Mouse (Mus musculus): ENCODE measurements around the gene Cuedc1.

Cuedc1 gene

DNA sequence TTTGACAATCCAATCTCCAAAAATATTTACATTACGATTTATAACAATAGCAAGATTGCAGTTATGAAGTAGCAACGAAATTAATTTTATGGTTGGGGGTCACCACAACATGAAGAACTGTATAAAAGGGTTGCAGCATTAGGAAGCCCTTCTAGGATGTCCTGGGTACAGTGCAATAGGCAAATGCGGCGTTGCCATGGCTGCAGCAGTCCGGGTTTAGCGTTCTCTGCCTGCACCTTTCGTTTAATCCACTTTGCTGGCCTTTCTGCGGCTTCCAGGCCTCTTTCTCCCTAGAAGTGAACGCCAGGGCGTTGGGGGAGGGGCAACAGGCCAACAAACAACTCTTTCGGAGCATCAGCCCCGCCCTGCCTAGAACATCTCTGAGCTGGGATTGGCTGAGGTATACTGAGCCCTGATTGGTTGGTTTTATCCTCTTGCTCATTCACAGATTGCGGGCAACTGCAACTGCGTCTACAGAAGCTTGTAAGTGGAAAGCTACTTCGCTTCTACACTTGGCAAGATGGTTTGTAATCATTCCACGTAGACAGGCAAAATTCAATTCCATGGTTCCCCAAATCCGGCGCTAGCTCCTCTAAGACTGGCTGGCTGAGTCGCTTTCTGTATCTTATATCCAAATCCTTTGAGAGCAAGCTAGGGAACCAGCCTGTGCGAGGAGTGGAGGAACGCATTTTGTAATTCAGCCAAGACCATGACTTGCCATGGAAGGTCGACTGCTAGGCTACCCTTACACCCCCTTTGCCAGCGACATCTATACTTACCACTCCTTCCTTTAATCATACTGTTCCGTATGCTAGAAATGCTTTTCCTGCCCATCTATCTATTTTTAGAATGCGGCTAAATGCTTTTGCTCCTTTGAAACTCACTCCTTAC is 10.9 kb upstream of the Cuedc1 start:
- peak; percentile 61 to 77 for DNase-seq (ENCODE audit: low spot score in 2 of 2)

GRCm38 (mm10) chr11:88089150-88089549 is 8.7 kb upstream of the Cuedc1 start:
- DNase-seq (ENCODE audit: low spot score in 2 of 2): no peak

- no peak for DNase-seq (ENCODE audit: low spot score in 2 of 2)
Measured at GRCm38 (mm10) chr11:88090293-88090692, 7.6 kb upstream of the Cuedc1 start.

DNA sequence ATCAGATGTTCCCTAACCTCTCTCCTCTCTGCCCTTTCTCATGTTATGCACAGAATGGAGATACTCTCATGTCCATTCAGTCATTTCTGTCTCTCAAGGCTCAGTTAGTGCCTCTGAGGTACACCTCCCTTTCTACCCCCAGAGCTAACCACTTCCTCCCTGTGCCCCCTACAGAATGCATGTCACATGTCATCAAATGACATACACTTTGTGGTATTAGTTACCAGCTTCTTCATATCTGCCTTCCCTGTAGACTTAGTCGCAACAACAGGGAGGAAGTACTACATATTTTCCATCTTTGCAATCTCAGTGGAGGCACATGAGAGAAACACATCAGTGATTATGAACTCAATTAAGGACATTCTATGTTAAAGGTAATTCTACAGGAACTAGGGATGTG is 5.9 kb upstream of the Cuedc1 start:
- no peak for DNase-seq (ENCODE audit: low spot score in 2 of 2)

DNA sequence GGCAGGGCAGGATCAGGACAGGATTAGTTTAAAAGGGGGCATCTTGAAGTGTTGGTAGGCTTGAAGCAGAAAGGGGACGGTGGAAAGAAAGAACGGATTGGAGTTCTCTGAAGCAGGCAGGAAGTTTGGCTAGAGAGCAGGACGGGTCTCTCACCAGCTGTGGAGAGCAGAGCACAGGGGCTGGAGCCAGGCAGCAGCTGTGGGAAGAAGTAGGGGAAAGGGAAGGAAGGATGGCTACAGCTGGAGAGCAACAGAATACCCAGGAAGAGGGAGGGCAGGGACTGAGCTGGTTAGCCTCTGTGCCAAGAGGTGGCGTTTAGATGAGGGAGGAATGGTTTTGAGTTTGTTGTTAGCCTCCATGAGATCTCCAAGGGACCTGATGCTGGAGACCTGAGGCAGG is 685 bp upstream of the Cuedc1 start:
- no peak for DNase-seq (ENCODE audit: low spot score in 2 of 2)

- DNase-seq (ENCODE audit: low spot score in 2 of 2): peak; percentile 62 to 84
Measured at GRCm38 (mm10) chr11:88098787-88099598, 1.1 kb downstream of the Cuedc1 start.

- peak; percentile 23 to 66 for DNase-seq (ENCODE audit: low spot score in 2 of 2)
Measured at GRCm38 (mm10) chr11:88099599-88100023, 1.8 kb downstream of the Cuedc1 start.

DNA sequence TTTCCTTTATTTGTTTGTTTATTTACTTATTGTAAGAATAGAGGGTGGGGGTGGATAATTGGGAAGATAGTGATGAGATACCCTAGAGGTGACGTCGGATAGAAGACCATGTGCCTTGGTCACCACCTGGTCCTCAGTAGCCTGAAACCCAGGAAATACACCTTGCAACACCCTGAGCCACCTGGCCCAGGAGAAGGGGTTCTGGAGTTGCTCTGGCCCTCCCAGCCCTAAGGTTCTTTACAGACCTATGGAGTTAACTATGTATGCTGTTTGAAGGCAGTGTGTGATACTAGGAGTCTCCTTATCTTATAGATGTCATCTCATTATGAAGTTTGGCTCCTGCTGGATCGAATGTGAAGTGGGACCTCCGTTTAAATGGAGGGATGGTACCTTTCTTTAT is 2.3 kb downstream of the Cuedc1 start:
- no peak for DNase-seq (ENCODE audit: low spot score in 2 of 2)

DNA sequence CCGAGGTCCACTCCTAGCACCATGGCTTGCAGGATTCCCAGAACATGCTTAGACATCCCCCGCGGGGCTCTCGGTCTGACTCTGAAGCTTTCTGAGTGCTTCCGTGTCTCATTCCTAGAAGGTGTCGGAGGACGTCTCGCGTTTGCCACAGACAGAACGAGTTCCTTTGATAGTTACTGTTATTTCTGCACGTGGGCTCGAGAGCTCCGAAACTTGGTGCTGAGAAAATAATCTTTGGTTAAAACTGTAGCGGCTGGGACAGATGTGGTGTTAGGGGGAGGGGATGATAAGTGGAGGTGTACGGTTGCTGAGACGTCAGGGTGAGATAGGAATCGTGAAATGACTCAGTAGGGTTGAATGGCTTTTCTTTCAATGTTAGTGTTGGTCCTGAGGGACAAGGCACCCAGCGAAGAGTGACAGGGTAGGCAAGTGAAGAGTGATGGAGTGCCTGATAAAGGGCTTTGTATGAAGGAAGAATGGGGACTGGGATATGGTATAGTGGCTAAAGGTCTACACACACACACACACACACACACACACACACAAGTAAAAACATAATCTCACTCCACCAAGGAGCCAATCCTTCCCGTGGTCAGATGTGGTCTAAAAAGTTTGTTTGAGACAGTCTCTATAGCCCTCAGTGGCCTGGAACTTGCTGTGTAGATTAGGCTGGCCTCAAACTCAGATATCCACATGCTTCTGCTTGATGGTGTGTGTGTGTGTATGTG is 5.5 kb downstream of the Cuedc1 start:
- no peak for DNase-seq (ENCODE audit: low spot score in 2 of 2)

DNA sequence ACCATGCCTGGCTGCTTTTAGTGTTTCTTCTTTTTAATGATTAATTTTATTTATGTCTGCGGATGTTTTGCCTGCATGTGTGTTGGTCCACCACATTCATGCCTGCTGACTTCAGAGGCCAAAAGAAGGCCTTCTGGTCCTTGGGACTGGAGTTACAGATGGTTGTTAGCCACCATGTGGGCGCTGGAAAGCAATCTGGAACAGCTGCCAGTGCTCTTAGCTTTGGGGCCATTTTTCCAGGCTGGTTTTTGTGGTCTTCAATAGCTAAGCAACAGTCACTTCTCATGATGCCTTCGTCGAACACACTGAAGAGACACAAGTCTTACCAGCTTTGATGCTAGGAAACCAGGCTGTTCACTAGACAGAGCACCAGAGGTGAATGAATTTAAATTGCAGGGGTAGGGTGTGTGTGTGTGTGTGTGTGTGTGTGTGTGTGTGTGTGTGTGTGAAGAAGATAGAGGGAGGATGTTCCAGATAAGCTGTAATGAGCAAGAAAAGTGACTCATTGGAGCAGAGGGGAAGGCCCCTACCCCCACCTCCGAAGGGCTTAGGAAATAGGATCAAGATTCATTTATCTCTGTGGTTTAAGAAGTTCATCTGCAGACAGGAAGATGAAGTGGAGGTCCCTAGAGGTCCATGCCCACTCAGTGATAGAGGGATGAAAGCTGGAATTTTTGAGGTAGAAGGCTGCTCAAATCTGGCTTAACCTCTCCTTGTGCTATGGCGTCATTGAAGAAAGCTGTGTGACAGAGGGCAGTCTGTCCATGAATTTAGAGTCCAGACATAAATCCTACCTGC is 7.8 kb downstream of the Cuedc1 start:
- no peak for DNase-seq (ENCODE audit: low spot score in 2 of 2)

DNA sequence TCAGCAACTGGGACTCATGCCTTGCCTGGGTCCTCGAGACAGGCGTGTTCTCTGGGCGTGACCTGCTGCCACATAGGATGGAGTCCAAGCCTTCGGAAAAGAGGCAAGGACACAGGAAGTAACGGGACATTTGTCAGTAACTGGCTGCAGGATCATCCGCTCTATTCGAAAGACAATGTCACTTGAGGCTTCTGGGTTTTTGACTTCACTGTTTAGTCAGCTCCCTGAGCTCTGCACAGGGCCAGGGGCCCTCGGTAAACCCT is 8.4 kb downstream of the Cuedc1 start:
- no peak for DNase-seq (ENCODE audit: low spot score in 2 of 2)

GRCm38 (mm10) chr11:88107365-88107764 is 9.5 kb downstream of the Cuedc1 start:
- DNase-seq (ENCODE audit: low spot score in 2 of 2): peak in 1 of 2 experiments; percentile 24

- no peak for DNase-seq (ENCODE audit: low spot score in 2 of 2)
Measured at GRCm38 (mm10) chr11:88110031-88110594, 12.3 kb downstream of the Cuedc1 start.

DNA sequence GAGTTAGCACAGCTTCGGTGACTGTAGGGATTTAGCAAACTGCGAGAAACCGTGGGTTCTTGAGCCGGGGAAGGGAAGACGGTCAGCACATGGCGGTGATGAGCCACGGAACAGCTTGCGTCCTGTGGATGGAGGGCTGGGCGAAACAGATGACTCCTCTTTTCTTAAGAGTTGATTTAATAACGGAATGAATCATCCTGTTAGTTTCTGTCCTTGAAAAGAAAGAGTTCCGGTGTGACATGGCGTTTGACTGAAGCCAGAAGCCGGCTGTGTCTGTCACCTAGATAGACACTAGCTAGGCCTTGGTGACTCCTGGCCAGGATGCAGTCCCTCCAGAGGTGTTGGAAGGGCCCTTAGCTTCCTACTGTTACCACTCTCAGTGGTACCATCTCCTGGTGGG is 14.2 kb downstream of the Cuedc1 start:
- no peak for DNase-seq (ENCODE audit: low spot score in 2 of 2)

- DNase-seq (ENCODE audit: low spot score in 2 of 2): no peak
Measured at GRCm38 (mm10) chr11:88112677-88113333, 14.9 kb downstream of the Cuedc1 start.

DNA sequence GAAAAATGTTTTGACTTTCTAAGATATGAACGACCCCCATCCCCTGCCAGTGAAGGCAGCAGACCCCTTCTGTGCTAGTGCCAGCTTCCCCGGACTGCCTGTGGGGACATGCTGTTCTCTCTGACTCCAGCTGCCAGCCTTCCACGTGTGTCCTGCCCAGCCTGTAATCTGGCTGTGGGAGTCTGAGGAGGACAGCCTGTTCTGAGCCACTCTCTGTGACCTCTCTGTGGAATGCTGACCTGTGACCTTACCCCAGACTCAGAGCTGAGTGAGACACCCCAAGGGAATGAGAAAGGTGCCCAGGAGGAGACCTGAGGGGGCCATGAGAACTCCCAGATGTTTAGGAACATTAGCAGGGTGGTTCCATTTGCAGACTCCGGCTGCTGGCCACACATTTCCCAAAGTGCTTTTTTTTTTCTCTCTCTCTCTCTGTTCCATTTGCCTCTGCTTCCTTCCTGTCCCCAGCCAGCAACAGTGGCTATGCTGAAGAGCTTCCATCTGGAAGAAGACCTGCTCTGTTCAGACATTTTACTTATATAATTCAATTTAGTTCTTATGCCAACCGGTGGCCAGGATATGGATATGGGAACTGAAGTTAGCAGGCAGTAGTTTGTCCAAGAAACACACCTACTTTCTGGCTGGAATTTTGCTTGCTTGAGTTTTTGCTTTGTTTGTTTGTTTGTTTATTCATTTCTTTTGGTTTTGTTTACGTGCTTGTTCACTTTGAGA is 15.8 kb downstream of the Cuedc1 start:
- no peak for DNase-seq (ENCODE audit: low spot score in 2 of 2)

- no peak for DNase-seq (ENCODE audit: low spot score in 2 of 2)
Measured at GRCm38 (mm10) chr11:88114871-88115301, 17.0 kb downstream of the Cuedc1 start.

GRCm38 (mm10) chr11:88116568-88116967 is 18.7 kb downstream of the Cuedc1 start:
- no peak for DNase-seq (ENCODE audit: low spot score in 2 of 2)

DNA sequence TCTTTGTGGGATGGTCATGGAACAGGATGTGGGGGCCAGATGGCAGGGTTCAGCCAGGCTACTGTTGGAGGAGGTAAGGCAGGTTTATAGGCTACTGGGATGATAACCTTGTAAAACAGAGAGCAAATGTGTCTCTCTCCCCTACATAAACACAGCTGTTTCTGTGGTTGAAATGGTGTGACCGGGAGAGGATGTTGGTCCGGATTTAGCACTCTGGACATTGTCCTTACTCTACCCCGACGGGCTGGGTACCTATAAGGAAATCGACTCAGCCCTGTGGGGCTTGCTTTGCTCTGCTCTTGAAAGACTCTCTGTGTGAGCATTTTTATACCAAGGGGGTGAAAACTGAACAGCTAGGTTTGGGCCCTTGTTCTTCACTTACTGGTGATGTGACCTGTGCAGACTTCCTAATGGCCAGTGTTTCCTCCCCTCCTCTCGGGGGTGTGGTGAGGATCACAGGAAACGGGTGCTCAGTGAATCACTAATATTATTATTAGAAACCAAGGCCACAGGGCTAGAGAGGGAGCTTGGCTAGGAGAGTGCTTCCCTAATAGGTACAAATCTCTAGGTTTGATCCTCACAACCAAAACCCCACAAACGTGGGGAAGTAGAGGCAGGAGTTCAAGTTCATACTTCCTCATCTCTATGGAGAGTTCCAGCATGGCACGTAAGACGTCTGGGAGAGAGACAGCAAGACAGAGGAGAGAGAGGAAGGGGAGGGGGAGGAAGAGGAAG is 19.7 kb downstream of the Cuedc1 start:
- no peak for DNase-seq (ENCODE audit: low spot score in 2 of 2)
